Mouse (Mus musculus) heart, adult 2 months (tissue): Measurements from ENCODE around the gene Cby1.

Experiments
- CTCF ChIP-seq: fragments of 200-600 bp; IDR thresholded peaks from 2 replicates; pipeline ENCODE4 v1.8.1; 2022; ENCODE audit warnings: antibody characterized with exemption, mild to moderate bottlenecking, moderate library complexity
- POLR2A ChIP-seq: fragments of 200-500 bp; IDR thresholded peaks from 2 replicates; pipeline ENCODE4 v1.6.1; 2011; ENCODE audit warnings: mild to moderate bottlenecking, low read depth, low read length, control low read depth; ENCODE audit not compliant: insufficient read depth

DNA sequence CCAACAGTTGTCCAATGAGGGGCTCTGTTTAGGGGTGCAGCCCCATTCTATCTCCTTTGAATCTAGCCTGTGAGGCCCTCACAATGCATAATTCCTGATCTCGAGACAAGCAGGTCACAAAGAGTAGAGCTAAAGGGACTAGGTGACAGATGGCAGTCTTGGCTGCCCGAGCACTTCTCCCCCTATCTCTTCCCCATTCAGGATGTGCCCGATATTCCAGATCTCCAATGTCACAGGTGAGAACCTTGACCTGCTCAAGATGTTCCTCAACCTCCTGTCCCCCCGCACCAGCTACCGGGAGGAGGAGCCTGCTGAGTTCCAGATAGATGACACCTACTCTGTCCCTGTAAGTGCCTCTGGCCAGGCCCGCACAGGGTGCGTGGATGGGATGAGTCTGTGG, 56.6 kb downstream of the Cby1 start:
- TF ChIP-seq CTCF (no peak), POLR2A (no peak)
